Mouse (Mus musculus) liver, embryonic 11.5 days (tissue): ENCODE data around the gene Dnhd1. TPM values are rescaled to one million over a fixed set of nuclear protein-coding genes. Genes with fewer than 3 reads are reported as not detected.

Experiments used
- ATAC-seq: fragments of 200-750 bp; cut with Nextera tagmentation; replicated peaks from 2 replicates; pipeline ENCODE4 v1.8.0; 2017; ENCODE audit warnings: moderate number of reproducible peaks, mild to moderate bottlenecking, moderate TSS enrichment, moderate library complexity; ENCODE audit not compliant: low FRiP score
- DNase-seq: peaks from one replicate; pipeline ENCODE4 v3.0.0-alpha.2; 2017; ENCODE audit warnings: low spot score
- H3K27ac ChIP-seq: fragments of 300-500 bp; sonication (generic); 2 replicates; pipeline ENCODE4 v1.5.1; 2014; ENCODE audit warnings: mild to moderate bottlenecking, low read depth, low read length, control low read depth
- H3K27me3 ChIP-seq: fragments of 300-500 bp; sonication (generic); replicated peaks from 2 replicates; pipeline ENCODE4 v1.6.1; 2014; ENCODE audit warnings: low read length, mixed read lengths; ENCODE audit not compliant: control insufficient read depth, insufficient read depth
- H3K36me3 ChIP-seq: fragments of 300-500 bp; sonication (generic); 2 replicates; pipeline ENCODE4 v1.6.1; 2014; ENCODE audit warnings: mild to moderate bottlenecking, low read length, moderate library complexity, mixed read lengths; ENCODE audit not compliant: control insufficient read depth, insufficient read depth
- H3K4me1 ChIP-seq: fragments of 300-500 bp; sonication (generic); replicated peaks from 2 replicates; pipeline ENCODE4 v1.6.1; 2014; ENCODE audit warnings: low read length, mixed read lengths; ENCODE audit not compliant: control insufficient read depth, insufficient read depth
- H3K4me2 ChIP-seq: fragments of 300-500 bp; sonication (generic); 2 replicates; pipeline ENCODE4 v1.6.1; 2014; ENCODE audit warnings: mild to moderate bottlenecking, control low read depth, moderate library complexity
- H3K4me3 ChIP-seq: fragments of 300-500 bp; sonication (generic); 2 replicates; pipeline ENCODE4 v1.5.1; 2014; ENCODE audit warnings: low read depth, low read length, control low read depth
- H3K9ac ChIP-seq: fragments of 300-500 bp; sonication (generic); 2 replicates; pipeline ENCODE4 v1.6.1; 2014; ENCODE audit warnings: low read depth, low read length, control low read depth
- H3K9me3 ChIP-seq: fragments of 300-500 bp; sonication (generic); 2 replicates; pipeline ENCODE4 v1.6.1; 2016; ENCODE audit warnings: low read length, inconsistent platforms, mixed read lengths; ENCODE audit not compliant: control insufficient read depth
- WGBS: fragments of 180-500 bp; shearing (Covaris S2); extraction: QIAGEN DNeasy Blood & Tissue Kit; methylation state at CpG from one replicate; pipeline ENCODE4 v1.1.7; 2014; 5-methylcytosine and 5-hydroxymethylcytosine counted together
- polyA plus RNA-seq: library from polyadenylated mRNA; unstranded; fragments of >200 nt; fragmentation: Nextera tagmentation; extraction: Ambion mirVana; gene quantifications from 2 replicates; pipeline ENCODE4 v1.2.1, GENCODE M21; 2014

Gene Dnhd1
- polyA plus RNA-seq, 1 experiment from 2014 or later, result 0.30 TPM

DNA sequence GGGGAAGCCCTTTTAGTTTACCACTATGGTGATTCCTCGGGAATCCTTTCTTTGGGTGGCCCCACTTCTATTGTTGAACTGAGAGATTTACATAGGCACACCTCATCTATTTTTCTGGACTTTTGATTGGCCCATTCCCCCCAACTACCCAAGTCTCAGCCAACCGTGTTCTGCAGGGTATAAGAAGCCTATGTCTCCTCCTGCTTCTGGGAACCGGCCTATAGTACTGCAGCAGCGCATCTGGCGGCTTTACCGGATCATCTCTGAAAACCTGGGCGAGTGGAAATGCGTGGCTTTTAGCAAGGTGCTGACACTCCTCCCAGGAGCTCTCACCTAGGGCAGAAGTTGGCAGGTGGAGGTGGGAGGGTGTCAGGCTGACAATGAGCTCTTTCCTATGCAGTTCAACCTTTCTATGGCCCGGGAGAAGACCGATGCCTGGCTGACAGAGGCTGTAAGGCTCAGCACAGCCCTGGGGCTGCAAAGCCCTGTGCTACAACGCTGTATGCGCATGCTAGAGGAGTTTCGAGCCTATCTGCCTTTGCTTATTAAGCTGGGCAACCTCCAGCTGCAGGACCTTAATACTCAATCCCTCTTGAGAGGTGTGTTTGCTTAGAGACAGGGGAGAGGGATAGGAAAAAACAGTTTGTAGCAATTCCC is 35.0 kb downstream of the Dnhd1 start:
- Histone ChIP-seq H3K4me2 (no peak overlapping the region), H3K27me3 (no peaks in the 10 kb centered on the region), H3K27ac (no peak overlapping the region), H3K4me1 (no peaks in the 10 kb centered on the region), H3K9ac (no peak overlapping the region), H3K4me3 (no peak overlapping the region), H3K9me3 (no peaks in the 10 kb centered on the region), H3K36me3 (no peaks in the 10 kb centered on the region)
- WGBS, result 27% methylated on average over 13 of the region's 13 CpGs
- ATAC-seq (no peak), DNase-seq (peak; percentile 33)

GRCm38 (mm10) chr7:105690875-105691274 is 40.2 kb downstream of the Dnhd1 start:
- DNase-seq (no peak), ATAC-seq (no peak)
- WGBS, result 43% methylated on average over 1 of the region's 1 CpGs
- Histone ChIP-seq H3K27ac (no peak overlapping the region), H3K4me1 (no peaks in the 10 kb centered on the region), H3K4me2 (no peak overlapping the region), H3K9me3 (no peaks in the 10 kb centered on the region), H3K27me3 (no peaks in the 10 kb centered on the region), H3K4me3 (no peak overlapping the region), H3K36me3 (no peaks in the 10 kb centered on the region), H3K9ac (no peak overlapping the region)

GRCm38 (mm10) chr7:105703184-105703583 is 52.6 kb downstream of the Dnhd1 start:
- Histone ChIP-seq H3K27ac (no peak overlapping the region), H3K4me1 (no peaks in the 10 kb centered on the region), H3K27me3 (no peaks in the 10 kb centered on the region), H3K4me3 (no peak overlapping the region), H3K4me2 (no peak overlapping the region), H3K36me3 (no peaks in the 10 kb centered on the region), H3K9ac (no peak overlapping the region), H3K9me3 (no peaks in the 10 kb centered on the region)
- ATAC-seq, result no peak
- WGBS, result 83% methylated on average over 16 of the region's 16 CpGs
- no peak for DNase-seq

- H3K4me3 ChIP-seq, result no peak overlapping the region
- no peak for ATAC-seq
- H3K36me3 ChIP-seq, result no peaks in the 10 kb centered on the region
- no peak for DNase-seq
- no peak overlapping the region for H3K4me2 ChIP-seq
- no peak overlapping the region for H3K27ac ChIP-seq
- no peaks in the 10 kb centered on the region for H3K27me3 ChIP-seq
- no peaks in the 10 kb centered on the region for H3K9me3 ChIP-seq
- no peaks in the 10 kb centered on the region for H3K4me1 ChIP-seq
- WGBS, result 85% methylated on average over 4 of the region's 4 CpGs
- H3K9ac ChIP-seq, result no peak overlapping the region
Observed at GRCm38 (mm10) chr7:105703816-105704215, 53.2 kb downstream of the Dnhd1 start.

GRCm38 (mm10) chr7:105708733-105709132 is 58.1 kb downstream of the Dnhd1 start:
- no peak for DNase-seq
- H3K36me3 ChIP-seq, result no peaks in the 10 kb centered on the region
- no peak overlapping the region for H3K4me3 ChIP-seq
- no peak overlapping the region for H3K4me2 ChIP-seq
- no peak overlapping the region for H3K9ac ChIP-seq
- no peaks in the 10 kb centered on the region for H3K4me1 ChIP-seq
- peak; percentile 69 for ATAC-seq
- H3K27me3 ChIP-seq, result no peaks in the 10 kb centered on the region
- H3K27ac ChIP-seq, result no peak overlapping the region
- H3K9me3 ChIP-seq, result no peaks in the 10 kb centered on the region
- WGBS, result 75% methylated on average over 5 of the region's 5 CpGs

GRCm38 (mm10) chr7:105715366-105715765 is 64.7 kb downstream of the Dnhd1 start:
- Histone ChIP-seq H3K4me3 (no peak overlapping the region), H3K27me3 (no peaks in the 10 kb centered on the region), H3K27ac (no peak overlapping the region), H3K9me3 (no peaks in the 10 kb centered on the region), H3K36me3 (no peaks in the 10 kb centered on the region), H3K4me1 (no peaks in the 10 kb centered on the region), H3K4me2 (no peak overlapping the region), H3K9ac (no peak overlapping the region)
- no peak for ATAC-seq
- no peak for DNase-seq
- WGBS, result 54% methylated on average over 3 of the region's 3 CpGs

DNA sequence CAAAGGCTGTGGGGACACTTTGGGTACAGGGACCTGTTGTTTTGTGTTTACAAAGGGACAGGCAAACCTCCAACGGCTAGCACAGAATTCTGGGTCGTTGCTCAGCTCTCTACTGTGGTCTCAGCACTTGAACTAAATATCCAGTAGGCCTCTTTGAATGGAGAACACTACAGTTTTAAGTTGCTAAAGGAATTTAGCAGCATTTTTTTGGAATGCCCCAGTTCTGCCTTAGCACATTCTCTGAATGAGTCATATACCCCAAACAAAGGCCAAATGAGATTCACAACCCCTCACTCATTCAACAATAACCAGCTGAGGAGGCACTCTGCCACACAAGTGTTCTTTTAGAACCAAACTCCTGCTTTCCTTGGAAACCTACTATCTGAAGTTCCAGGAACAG is 71.3 kb downstream of the Dnhd1 start:
- Histone ChIP-seq H3K4me3 (no peak overlapping the region), H3K9ac (no peak overlapping the region), H3K4me2 (no peak overlapping the region), H3K27me3 (no peaks in the 10 kb centered on the region), H3K4me1 (no peaks in the 10 kb centered on the region), H3K27ac (no peak overlapping the region), H3K9me3 (no peaks in the 10 kb centered on the region), H3K36me3 (no peaks in the 10 kb centered on the region)
- no peak for ATAC-seq
- DNase-seq, result no peak
- WGBS, result 61% methylated on average over 2 of the region's 2 CpGs

DNA sequence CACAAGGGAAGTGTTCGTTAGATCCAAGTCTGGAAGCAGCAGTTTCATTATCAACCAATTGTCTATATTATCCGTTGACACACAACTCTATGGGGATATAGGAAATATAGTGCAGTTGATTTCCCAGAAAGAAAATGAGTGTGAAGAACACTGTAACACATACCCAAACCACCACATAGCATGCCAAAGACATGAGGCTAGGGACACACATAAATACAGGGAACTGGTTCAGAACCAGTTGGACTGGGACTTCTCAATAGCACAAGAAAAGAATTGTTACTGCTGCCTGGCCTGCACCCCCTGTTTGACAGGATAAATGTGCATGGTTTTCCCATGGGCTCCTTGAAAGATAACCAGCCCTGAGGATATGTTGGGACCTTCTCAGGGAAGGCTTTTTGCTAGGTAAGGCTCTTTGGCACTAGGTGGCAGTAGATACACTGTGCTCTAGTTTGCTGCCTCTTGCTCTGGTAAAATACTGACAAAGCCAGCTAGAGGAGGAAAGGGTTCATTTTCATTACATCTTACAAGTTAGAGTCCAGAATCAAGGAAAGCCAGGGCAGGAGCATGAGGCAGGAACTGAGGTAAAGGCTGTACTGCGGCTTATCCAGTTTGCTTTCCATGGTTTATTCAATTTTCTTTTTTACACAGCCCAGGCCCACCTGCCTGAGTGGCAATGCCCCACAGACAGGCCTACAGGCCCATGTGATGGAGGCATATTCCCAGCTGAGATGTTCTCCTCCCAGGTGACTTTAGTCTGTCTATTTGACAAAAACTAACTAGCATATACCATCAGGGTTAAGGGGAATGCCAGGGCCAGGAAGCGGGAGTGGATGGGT is 75.7 kb downstream of the Dnhd1 start:
- no peaks in the 10 kb centered on the region for H3K9me3 ChIP-seq
- H3K4me3 ChIP-seq, result no peak overlapping the region
- peaks cover 4% of the 10 kb centered on the region for H3K36me3 ChIP-seq
- H3K9ac ChIP-seq, result no peak overlapping the region
- H3K27ac ChIP-seq, result no peak overlapping the region
- no peak for DNase-seq
- no peak overlapping the region for H3K4me2 ChIP-seq
- ATAC-seq, result peak; percentile 72
- H3K27me3 ChIP-seq, result no peaks in the 10 kb centered on the region
- H3K4me1 ChIP-seq, result no peaks in the 10 kb centered on the region
- WGBS, result 81% methylated on average over 4 of the region's 4 CpGs

DNA sequence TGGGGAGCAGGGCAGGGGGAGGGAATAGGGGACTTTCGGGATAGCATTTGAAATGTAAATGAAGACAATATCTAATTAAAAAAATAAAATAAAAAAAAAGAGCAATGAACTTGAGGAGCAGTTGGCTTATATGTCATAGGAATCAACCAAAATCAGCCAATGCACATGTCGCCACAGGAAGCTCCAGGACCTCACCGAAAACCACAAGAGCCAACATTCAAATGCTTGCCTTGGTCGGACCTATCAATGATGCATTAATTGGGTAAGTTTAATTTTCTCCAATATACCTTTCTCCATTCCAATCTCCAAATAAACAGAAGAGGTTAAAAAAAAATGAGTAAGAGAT is 76.3 kb downstream of the Dnhd1 start:
- Histone ChIP-seq H3K4me3 (no peak overlapping the region), H3K4me1 (no peaks in the 10 kb centered on the region), H3K36me3 (peaks cover 10% of the 10 kb centered on the region), H3K9ac (no peak overlapping the region), H3K4me2 (no peak overlapping the region), H3K9me3 (no peaks in the 10 kb centered on the region), H3K27ac (no peak overlapping the region), H3K27me3 (no peaks in the 10 kb centered on the region)
- WGBS, result 77% methylated on average over 4 of the region's 4 CpGs
- no peak for DNase-seq
- no peak for ATAC-seq
